Mouse (Mus musculus) A20 (cell line): ENCODE results near the gene Kif6.

Source experiments
- DNase-seq: peaks from one replicate; pipeline ENCODE4 v3.0.0-alpha.2; 2011; ENCODE audit warnings: low read depth, low spot score

Gene Kif6

GRCm38 (mm10) chr17:49839243-49839642 is 224.3 kb downstream of the Kif6 start:
- no peak for DNase-seq

DNA sequence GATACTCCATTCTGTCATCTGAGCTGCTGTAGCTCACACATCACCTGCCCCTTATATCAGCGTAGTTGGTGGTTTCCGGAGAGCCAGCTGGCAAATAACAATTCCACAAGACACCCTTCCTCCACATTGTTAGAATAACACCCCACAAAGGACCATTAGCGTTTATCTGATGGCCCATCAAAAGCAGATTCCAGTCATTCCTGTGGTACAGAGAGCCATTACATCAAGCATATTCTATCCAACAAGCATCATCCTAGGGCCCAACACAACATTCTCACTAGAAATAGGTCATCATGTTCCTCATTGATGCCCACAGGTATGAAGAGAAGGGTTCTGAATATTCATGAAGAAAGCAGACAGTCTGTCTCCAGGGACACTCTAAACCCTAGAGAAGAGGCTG is 236.3 kb downstream of the Kif6 start:
- no peak for DNase-seq

DNA sequence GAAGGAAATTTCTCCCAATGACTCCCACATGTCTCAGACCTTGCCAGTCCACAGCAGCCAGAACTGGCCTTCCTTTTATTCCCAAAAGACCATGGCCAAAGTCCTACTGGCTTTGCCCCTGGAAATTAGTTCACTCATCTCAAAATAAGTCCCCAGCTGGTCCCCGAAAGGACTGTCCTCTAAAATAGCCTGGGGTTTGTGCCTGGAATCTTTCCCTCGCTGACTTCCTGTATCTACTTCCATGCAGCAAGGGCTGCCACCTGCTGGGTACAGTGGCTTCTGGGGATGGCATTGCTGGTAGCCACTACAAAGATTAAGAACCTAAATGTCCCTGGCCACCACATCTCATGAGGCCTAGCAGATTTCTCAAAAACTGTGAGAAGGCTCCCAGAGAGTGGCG is 237.2 kb downstream of the Kif6 start:
- DNase-seq, result no peak

- no peak for DNase-seq
These were observed 240.8 kb downstream of the Kif6 start for GRCm38 (mm10) chr17:49855785-49856184.

DNA sequence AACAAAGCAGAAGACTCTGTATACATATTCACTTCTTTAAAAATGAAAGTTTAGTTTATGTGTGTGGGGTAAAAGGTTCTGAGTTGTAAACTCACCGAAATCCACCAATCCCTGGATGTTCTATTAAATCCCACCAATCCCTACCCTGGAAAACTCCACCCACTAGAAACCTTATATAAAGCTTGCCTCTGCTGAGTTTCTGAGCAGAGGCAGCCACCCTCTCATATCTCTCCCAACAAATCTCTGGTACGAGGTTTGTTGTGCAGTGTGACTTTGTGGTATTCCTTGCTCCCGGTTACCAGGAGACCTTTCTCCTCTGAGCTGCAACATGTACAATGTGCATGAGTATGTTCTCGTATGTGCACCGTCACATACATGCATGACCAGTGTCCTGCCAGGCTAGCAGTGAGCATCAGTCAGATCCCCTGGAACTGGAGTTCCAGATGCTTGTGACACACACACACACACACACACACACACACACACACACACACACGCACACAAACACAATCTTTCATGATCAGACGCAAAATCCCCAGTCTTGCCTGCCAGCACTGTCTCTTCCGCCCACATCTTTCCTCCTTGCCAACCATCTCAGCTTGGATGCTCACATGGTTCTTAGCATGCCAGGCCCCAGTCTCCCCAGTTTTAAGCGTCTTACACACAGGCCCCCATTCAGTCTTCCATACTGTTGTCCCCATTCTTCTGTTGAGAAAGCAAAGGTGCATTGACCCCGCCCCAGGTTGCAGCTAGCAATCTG is 245.3 kb downstream of the Kif6 start:
- DNase-seq, result no peak

- DNase-seq, result no peak
These were observed 248.7 kb downstream of the Kif6 start for GRCm38 (mm10) chr17:49863597-49863996.

- no peak for DNase-seq
These were observed 250.7 kb downstream of the Kif6 start for GRCm38 (mm10) chr17:49865604-49866003.

DNA sequence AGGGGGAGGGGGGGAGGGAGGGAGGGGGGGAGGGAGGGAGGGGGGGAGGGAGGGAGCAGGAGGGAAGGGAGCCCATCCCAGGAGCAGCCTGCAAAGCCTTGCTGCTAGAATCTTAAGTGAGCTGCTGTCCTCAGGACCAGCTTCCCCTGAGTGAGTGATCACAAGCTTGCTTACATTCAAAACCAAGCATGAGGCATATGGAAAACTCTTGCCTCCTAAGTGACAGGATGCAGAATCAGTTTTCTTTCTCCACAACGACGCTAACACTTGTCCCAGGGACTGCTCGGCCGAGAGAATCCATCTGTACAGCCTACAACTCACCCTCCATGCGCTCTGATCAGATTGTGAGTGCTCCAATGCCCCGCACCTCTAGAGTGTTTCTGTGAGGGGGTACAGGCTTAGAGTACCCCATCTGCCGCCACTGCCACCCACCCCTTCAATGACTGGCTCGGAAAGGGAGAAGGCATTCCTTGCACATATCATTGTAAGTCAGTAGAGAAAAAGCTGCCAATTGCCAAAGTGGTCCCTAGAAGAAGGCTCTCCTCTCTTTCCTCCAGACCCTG is 251.8 kb downstream of the Kif6 start:
- no peak for DNase-seq

DNA sequence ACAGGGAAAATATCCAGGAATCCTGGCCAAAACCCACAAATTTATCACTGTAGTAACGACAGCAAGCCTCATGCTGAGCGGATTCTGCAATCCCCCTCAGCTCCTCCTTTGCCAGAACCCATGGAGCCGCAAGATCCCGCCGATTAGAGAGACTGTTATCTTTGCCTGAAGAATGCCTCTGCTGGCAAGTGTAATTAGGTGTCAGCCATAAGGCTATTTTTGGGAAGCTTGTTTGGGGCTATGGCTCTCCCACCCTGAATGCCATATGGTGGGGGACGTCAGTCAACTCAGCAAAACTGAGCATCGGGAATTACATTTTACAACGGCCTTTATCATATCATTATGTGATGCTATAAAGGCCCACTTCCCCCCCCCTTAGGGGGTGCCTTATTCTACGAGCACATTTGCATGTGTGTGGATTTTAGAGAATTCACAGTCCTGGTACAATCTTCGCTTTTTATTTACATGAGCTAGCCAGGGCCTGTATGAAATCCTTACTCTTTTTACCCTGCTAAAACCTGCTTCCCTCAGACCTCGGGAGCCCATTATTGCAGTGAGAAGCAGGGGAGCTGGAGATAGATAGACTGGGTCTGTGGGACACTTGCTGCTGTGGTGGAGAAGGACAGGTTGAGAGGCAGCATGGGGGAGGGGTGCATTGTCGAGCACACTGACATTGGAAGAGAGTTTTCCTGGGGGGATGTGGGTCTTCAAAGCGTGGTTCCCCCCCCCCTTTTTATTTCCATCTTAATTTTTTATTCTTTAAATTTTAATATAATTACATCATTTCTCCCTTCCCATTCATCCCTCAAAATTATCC is 252.6 kb downstream of the Kif6 start:
- DNase-seq, result no peak

DNA sequence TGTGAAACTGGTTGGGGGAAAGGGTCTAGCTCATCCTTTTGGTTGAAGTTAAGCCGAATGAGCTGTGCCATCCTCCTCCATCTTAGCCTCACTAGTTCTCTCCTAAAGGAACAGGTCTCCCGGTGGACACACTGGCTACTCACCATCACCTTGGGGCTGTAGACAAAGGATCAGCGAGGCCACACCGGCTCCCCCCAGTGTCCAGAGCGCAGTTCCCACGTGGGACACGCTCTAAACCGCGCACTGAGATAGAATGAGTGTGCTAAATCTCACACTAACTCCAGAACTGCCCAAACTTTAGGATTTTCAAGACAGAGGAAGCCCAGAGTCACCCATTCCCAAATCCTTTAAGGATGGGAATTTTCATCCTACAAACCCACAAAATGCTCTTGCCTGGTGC is 254.3 kb downstream of the Kif6 start:
- no peak for DNase-seq

DNA sequence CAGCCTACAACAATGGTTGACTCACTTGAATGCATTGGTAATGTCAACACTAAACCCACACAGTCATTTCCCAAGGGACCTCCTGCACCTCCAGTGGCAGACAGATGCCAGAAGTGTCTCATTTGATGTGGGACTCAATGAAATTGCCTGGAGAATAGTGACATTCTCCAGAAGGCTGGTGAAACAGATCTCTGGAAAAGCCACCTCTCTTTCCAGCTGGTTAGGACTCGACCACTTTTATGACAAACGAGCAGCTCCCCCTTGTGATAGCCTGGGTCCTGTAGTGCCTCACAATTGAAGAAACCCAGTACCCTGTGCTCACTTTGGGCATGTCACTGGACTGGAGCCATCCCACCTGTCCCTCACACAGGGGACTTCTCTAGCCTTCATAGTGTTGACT is 257.4 kb downstream of the Kif6 start:
- no peak for DNase-seq

- DNase-seq, result no peak
These were observed 259.8 kb downstream of the Kif6 start for GRCm38 (mm10) chr17:49874746-49875145.

- no peak for DNase-seq
These were observed 260.5 kb downstream of the Kif6 start for GRCm38 (mm10) chr17:49875401-49875800.

DNA sequence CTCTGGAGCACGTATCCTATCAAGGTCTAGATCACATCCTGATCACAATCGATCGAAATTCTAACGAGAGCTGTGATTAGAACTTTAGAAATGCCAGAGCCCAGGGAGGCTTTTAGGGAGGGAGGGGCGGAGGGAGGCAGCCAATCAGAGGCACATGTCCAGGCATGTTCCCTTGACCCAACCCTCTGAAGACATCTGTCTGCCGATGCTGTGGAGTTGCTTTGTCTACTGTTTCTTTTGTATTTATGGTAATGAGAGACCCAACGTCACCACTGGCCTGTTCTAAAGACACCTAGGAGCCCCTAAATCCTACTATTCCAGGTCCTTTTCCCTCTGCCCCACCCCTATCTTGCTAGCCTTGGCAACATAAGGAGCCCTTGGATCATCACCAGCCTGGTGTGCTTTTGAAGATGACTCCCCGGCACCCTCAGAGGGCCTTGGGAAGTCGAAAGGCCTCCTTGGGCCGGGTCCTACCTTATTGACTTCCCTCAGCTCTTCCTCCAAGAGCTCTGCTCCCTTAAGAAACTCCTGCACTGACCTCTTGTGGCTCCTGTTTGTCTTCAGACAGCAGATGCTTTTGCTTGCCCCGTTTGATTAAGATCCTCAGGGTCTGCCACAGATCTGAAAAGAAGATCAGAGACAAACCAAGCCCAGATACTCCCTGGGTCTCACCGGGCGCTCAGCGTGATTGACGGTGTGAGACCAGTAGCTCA is 261.2 kb downstream of the Kif6 start:
- no peak for DNase-seq

- DNase-seq, result no peak
These were observed 266.2 kb downstream of the Kif6 start for GRCm38 (mm10) chr17:49880919-49881744.

- no peak for DNase-seq
These were observed 266.9 kb downstream of the Kif6 start for GRCm38 (mm10) chr17:49881796-49882195.

DNA sequence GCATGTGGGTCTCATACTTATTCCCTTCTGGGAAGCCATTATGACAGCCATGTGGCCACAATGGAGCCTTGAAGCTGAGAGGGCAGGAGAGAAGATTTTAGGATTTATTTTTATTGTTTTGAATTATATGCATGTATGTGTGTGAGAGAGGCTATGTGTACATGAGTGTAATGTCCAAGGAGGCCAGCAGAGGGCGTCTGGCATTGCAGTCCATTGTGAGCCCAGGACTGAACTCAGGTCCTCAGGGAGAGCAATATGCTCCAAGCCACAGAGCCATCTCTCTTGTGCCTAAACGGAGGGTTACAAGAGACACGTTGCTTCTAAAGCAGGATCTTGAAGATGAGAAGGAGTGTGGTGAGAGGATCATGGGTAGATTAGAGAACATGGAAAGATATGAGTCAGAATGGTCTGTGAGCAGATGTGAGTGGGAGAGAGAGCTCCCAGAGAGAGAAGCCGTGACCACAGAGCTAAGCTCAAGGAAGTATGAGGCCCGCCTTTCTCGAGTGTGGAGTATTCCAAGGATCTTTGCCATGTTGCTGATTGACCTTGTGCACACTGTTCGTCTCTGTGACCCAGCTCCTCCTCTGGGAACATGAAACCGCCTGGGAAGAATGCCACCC is 268.3 kb downstream of the Kif6 start:
- peak; percentile 27 for DNase-seq

DNA sequence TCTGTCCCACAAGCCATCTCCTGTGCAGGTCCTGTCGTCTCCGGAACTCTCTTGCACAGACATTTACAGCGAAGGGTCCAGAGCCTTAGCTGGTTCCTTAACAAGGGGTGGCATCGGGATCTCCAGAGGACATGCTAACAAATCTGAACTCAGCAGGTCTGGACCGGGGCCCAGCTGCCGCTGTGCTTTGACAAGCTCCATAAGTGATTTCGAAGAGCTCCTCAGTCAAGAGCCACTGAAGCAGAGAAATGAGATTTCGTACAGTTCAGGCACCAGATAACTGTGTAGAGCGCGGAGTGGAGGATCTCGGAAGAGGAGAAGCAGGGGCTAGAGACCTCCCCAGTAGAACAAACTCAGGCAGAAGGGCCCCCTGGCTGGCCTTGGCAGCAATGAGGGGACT is 270.1 kb downstream of the Kif6 start:
- no peak for DNase-seq

DNA sequence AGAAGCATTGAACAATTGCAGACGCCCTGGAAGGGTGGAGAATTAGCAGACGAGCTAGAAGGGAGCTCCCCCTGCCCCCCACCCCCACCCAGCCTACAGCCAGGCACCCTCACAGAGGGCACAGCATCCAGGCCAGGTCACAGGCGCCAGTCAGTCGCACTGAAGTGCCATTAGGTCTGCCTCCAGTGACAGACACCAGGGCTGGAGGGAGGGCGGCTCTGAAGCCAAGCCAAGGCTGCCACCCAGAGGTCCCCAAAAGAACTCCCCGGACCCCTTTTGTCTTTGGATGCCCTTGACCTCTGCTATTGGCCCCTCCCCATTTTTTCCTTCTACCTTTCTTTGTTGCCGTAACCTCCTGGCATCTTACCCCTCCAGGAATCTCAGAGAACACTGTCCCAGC is 274.7 kb downstream of the Kif6 start:
- DNase-seq, result peak; percentile 13

- DNase-seq, result no peak
These were observed 275.9 kb downstream of the Kif6 start for GRCm38 (mm10) chr17:49890861-49891260.

DNA sequence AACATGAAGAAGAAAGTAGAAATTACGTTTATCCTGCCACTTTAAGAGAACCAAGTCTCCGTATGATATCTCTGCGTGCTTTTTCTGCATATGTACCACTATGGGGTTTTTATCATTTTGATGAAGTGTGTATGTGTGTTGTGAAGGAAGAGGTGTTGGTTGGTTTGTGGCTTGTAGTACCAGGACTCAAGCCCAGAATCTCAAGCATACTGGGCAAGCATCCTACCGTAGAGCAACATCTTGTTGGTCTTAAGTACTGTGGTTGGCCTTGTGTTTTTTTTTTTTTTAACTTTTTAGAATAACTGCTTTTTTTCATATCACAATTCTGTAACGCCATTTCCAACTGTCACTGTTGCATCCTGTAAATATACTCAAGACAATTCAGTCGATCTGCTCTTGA is 277.5 kb downstream of the Kif6 start:
- no peak for DNase-seq
